Mouse (Mus musculus) CD4-positive, CD25-positive, alpha-beta regulatory T cell, adult 2 months (primary cell): ENCODE measurements around the gene Il1rl2.

Source experiments
- DNase-seq: peaks from one replicate; pipeline ENCODE4 v3.0.0-alpha.2; 2012; ENCODE audit warnings: low read depth, low spot score

Gene Il1rl2

DNA sequence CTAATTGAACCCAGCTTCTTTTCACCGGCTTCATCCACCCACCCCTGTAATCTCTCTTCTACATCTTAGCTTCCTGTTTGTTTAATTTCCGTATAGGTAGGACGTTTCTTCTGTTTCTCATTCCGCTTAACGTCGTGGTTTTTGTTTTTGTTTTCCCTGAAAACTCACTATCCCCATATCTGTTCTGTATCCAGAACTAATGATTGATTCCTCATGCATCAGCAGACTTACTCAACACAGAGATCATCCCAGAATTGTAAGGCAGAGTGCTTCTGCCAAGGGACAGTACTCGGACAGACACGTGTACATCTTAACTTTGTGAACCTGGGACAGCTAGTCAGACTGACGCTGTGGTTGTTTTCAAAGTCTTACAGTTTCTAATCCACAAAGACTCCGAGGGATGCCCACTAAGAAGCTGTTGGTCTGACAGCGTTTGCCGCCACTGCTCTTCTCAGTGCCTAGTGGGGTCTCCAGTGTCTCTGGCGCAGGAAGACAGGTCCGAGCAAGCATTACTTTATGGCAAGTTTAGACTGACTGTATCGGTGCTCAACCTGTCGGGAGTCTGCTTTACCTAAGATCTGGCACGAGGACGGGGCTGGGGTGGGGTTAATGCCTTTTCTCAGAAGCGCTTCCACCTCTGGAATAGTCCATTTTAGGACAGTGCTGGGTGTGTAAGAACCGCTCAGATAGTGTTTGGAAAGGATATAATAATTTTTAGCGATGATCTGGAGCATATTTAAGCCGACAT, 719 bp downstream of the Il1rl2 start:
- peak; percentile 48 for DNase-seq

GRCm38 (mm10) chr1:40325711-40326327, 1.4 kb downstream of the Il1rl2 start:
- DNase-seq, result no peak

GRCm38 (mm10) chr1:40327604-40328003, 3.2 kb downstream of the Il1rl2 start:
- DNase-seq, result no peak

DNA sequence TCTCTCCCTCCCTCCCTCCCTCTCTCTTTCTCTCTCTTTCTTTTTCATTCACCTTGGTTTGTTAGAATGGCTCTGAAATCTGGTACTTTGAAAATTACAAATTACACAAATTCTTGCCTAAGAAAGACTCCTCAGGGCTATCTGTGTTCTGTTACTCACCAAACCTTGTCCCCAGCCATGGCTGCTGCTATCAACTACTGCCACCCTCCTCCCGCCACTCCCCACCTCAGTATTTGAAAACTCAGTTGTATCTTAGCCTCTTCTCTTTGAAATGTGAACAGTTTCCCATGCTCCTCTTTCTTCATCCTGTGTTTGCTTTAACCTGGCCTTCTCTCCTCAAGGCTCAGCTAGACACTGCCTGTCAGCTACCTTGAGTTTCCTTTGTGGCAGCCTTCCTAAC, 5.1 kb downstream of the Il1rl2 start:
- no peak for DNase-seq

DNA sequence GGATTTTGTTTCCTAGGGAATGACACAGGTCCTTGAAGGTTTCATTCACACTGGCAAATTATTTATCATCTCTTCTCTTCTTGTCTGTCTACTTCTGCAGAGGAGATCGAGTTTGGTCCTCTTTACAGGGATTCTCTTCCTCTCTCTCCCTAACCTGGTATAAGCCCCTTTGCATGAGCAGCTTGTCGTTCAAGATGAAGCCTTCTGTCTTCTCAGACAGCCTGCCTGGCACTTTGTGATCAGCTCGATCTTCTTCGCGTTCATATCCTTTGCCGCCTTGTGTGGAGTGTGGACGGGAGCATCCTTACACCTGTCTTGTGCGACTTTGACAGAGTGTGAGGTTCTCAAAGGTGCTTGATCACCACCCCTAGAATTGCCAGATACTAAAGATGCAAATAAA, 5.8 kb downstream of the Il1rl2 start:
- no peak for DNase-seq

GRCm38 (mm10) chr1:40339346-40339745, 14.9 kb downstream of the Il1rl2 start:
- DNase-seq, result no peak

DNA sequence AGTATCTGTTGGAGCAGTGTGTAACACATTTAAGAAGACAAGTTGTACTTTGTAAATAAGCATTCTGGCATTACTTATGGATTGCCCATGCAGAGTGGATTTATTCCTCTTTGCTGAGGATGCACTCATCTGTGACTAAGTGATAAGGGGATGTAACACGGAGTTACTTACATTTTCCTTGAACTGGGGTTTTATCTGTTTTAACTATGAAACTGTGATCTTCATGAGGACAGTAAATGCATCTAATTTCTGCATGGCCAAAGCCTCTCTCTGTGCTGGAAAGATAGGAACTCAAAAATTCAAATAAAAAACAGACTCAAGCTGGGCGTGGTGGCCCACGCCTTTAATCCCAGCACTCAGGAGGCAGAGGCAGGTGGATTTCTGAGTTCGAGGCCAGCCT, 15.7 kb downstream of the Il1rl2 start:
- DNase-seq, result no peak

DNA sequence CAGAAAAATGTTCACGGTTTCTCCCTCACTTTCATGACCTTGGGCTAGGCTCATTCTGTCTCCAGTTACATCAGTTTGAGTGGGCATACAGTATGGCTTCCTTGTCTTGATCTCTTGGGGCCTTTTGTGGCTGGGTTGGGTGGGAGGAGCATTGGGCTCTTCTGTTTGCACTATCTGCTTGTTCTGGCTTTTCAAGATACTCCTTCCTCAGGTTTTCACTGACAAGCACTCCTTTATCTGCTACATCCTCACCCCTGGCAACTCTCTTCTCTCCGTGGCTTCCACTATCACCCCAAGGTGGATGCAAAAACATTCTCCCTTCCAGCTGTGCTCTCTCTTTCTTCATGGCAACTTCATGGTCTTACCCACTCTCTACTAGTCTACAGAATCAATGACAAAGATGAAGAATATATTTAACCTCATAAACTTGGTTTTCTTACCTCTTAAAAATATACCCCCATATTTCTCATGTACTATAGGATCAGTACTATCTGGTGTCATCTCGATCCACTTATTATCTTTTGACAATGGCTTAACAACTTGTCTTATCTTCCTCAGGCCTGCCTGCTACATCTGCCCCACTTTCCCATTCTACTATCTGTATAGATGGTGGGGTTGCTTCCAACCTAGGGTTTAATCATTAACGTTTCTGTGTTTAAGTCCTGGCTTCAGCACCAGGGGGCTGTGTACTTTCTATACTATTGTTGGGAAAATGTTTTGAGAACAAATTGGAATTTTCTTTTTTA, 27.9 kb downstream of the Il1rl2 start:
- no peak for DNase-seq

DNA sequence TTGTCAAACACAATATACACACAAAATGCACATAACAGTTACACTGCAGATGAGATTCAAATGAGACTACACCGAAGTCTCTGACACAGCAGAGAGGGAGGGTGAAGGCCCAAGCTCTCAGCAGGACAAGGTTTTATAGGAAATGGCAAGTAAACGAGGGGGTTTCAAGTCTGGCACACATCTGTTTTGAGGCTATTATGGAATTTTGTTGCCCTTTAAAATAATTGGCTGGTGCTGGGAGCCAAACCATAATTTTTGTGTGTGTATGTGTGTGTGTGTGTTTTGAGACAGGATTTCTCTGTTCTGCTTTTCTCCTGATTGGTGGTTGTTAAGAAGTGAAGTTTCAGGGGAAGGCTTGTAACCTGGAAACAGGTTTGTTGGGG, 28.5 kb downstream of the Il1rl2 start:
- DNase-seq, result no peak

- DNase-seq, result no peak
Measured at GRCm38 (mm10) chr1:40354665-40355064, 30.3 kb downstream of the Il1rl2 start.

- DNase-seq, result no peak
Measured at GRCm38 (mm10) chr1:40355431-40355843, 31.0 kb downstream of the Il1rl2 start.

GRCm38 (mm10) chr1:40355904-40356521, 31.6 kb downstream of the Il1rl2 start:
- no peak for DNase-seq

- DNase-seq, result no peak
Measured at GRCm38 (mm10) chr1:40357921-40358320, 33.5 kb downstream of the Il1rl2 start.

DNA sequence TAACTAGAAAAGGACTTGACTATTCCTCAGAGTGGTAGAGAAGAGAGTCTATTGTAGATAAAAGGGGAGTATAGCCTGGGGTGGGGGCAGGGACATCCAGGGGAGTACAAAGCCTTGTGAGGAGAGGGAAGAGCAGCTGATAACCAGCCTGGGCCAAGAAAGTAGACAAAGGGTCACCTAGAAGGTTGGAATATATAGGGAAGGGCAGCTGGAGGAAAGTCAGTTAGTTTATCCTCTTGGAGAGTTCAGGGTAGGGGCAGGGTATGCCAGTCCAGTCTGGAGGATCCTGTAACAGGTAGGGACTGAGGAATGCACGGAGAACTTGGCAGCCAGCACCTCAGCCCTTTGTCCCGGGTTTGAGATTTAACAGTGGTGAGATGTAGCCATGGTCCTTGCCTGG, 33.9 kb downstream of the Il1rl2 start:
- no peak for DNase-seq

- DNase-seq, result no peak
Measured at GRCm38 (mm10) chr1:40358771-40359181, 34.4 kb downstream of the Il1rl2 start.

GRCm38 (mm10) chr1:40359731-40360130, 35.3 kb downstream of the Il1rl2 start:
- DNase-seq, result no peak

- DNase-seq, result no peak
Measured at GRCm38 (mm10) chr1:40360969-40361368, 36.6 kb downstream of the Il1rl2 start.

- no peak for DNase-seq
Measured at GRCm38 (mm10) chr1:40361596-40361995, 37.2 kb downstream of the Il1rl2 start.

DNA sequence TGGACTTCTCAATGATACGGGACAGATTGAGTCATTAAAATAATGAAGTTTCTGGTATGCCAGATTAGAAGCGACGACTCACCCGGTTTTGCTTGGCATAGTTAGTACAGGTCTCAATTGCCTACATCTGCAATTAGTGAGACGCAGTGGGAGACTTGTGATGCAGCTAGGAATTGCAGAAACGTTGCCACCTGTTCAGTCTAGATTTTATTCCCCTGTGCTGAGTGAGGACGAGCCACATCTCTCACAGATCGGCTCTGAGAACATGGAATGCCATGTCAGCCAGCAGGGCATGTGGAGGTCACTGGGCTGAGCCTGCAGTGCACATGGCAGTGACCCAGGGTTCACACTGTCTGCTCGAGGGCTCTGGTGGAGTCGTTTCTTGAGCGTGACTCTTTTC, 38.4 kb downstream of the Il1rl2 start:
- no peak for DNase-seq

DNA sequence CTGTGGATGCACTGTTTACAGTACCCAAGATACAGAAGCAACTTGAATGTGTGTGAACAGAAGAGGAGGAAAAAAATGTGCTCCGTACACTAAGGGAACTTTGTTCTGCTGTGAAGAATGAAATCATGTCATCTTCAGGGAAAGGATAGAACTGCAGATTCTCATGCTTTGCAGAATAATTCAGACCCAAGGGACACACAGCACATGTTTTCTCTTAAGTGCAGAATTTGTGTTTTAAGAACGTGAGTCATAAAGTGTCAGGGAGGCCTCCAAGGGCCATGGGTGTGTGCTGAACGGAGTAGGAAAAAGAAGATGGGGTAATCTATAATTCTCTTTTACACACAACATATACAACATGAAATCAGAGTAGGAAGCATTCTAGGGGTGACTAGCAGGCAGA, 48.5 kb downstream of the Il1rl2 start:
- DNase-seq, result no peak

GRCm38 (mm10) chr1:40375148-40375547, 50.7 kb downstream of the Il1rl2 start:
- DNase-seq, result no peak

DNA sequence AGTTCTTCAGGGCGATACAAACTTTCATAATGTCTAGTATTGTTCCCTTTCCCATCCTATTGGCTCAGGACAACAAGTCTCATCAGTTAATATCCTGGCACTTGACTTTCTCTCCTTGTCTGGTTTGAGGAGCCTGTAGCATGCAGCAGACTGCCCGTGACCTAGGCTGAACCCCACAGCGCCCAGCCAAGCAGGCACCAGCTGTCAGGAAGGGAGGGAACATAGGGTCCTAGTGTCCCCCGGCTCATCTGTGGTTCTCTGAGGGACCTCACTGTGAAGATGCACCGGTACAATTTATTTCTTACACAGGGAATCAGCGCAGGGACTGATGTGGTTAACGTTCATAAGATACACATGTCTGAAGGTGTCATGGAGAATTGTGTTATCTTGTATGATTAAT, 52.3 kb downstream of the Il1rl2 start:
- no peak for DNase-seq
